Mouse (Mus musculus): ENCODE measurements around the gene 9130230L23Rik. TPM values are rescaled to one million over a fixed set of nuclear protein-coding genes. Genes with fewer than 3 reads are reported as not detected.

The 9130230L23Rik gene
- total RNA-seq, 2 experiments from 2014 or later = not detected

- DNase-seq (ENCODE audit: low spot score in 2 of 2) = peak; percentile 77 to 81
These were observed 48.5 kb downstream of the 9130230L23Rik start for GRCm38 (mm10) chr5:65955343-65956143.

GRCm38 (mm10) chr5:65954130-65955080 is 49.7 kb downstream of the 9130230L23Rik start:
- DNase-seq (ENCODE audit: low spot score in 2 of 2) = no peak

DNA sequence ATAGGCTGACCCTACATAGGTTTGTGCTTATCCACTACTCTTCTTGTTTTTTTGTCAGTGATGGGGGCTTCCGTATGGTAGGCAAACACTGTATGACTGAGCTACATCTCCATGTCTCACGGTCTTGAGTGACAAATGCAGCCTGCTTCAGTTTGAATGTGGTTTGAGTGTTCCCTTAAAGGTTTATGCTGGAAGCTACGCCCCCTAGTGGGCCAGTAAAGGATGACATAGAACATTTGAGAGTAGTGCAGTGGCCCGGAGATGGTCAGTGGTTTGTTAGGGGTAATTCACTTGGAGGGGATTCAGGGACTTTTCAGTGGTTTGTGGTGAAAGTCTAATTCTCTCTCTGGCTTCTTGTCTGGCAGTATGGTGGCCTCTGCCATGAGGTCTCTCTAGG is 52.6 kb downstream of the 9130230L23Rik start:
- DNase-seq (ENCODE audit: low spot score in 2 of 2) = no peak

DNA sequence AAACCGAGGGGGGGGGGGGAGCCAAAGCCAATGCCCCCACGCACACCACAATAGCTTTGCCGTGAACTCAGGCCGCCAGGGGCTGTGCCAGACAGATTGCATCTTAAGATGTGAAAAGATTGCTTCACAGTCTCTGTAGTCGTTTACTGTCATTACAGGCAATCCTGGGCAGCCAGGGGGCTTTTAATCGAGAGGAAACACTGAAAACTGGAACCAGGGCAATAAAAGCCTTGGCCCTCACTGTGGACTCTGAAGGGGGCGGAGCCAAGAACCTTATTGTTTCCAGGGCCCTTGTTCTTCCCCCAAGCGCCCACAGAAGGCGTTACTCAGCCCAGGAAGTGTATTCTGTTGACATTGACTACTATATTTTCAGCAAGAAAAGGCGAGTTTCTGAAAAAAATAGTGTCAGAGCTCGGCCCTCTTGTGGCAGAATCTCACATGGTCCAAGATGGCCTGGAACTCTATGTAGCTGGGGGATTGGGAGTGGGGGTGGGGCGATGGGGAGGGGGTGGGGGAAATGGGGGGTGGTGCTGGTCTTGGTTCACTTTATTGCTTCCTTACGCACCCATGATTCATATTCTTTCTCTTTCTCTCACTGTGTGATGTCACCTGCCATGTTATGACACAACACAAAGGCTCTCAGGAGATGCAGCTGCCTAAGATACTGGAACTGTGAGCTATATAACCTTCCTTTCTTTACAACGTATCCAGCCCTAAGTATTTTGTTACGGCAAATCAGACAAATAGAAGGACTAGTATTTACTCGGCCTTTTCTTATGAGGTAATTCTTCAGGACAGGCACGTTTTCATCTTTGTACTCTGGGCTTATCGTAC is 53.2 kb downstream of the 9130230L23Rik start:
- no peak for DNase-seq (ENCODE audit: low spot score in 2 of 2)

GRCm38 (mm10) chr5:65950236-65950635 is 53.8 kb downstream of the 9130230L23Rik start:
- DNase-seq (ENCODE audit: low spot score in 2 of 2) = peak in 1 of 2 experiments; percentile 33

- no peak for DNase-seq (ENCODE audit: low spot score in 2 of 2)
These were observed 54.3 kb downstream of the 9130230L23Rik start for GRCm38 (mm10) chr5:65949822-65950221.

GRCm38 (mm10) chr5:65941145-65941544 is 62.9 kb downstream of the 9130230L23Rik start:
- DNase-seq (ENCODE audit: low spot score in 2 of 2) = no peak

DNA sequence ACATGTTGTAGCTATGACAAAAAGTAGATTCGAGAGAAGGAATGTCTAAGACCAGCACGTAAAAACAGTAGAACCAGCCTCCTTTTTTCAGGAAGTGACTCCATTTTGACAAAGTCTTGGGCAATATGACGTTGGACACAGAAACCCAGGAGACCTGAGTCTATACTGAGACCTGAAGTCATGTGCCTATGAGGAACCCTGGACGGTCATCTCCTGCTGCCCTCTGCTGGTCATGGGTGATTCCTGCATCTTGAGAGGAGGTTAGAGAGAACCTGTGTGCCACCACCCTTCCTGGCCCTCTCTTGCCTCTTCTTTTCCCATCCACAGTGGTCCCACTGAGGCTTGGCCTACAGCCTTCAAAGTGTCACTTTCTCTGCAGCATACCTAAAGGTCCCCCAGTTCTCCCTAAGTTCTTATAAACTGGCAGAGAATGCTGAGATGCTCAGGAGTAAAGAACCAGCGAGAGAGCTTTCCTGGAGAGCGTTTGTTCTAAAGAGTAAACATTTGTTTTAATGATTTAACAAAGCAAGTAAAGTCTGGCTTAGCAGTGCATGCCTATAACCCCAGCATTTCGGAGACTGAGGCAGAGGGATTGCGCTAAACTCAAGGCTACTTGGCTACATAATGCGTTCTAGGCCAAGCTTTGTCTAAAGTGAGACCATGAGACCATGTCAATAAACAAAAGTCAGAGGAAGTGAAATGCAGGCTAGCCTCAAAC is 65.9 kb downstream of the 9130230L23Rik start:
- DNase-seq (ENCODE audit: low spot score in 2 of 2) = peak; percentile 86 to 88

GRCm38 (mm10) chr5:65937011-65937726 is 66.9 kb downstream of the 9130230L23Rik start:
- no peak for DNase-seq (ENCODE audit: low spot score in 2 of 2)

DNA sequence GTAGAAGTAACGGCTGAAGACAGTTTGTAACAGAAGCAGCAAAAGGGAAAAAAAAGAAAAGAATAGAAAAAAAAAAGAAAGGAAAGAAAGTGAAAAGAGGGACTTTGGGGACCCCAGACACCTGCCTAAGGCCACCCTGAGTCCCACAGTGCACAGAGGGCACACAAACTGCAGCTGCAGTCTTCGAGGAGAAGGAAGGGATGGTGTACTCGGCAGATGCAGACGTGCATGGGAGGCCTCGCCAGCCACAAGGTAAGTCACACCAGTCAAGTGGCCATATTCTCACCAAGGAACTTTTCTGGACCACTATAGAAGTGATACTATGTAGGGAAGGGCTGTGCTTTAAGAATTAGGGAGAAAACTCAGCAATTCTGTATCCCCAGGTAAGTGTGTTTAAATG is 69.3 kb downstream of the 9130230L23Rik start, which contains the start of gene Chrna9:
Chrna9 (plus strand) TSS at position 139 of the 400 bp plus-strand sequence.
- no peak for DNase-seq (ENCODE audit: low spot score in 2 of 2)

DNA sequence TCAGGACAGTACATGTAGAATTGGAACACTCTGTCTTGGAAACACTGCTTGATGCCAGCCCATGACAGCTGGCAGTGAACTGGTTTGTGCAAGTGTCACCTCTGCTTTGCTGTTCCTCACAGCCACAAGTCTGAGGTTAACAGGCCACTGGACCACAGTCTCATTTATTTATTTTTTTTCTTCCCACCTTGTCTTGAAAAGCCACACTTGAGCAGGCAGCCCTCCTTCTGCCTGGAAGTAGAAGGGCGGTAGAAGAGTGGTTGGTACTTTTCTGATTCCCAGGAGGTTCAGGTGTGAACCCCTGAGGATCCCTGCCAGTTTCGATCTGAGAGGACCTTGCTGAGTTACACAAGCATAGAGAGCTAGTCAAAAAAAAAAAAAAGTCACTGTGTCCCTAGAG is 70.3 kb downstream of the 9130230L23Rik start:
- DNase-seq (ENCODE audit: low spot score in 2 of 2) = no peak

DNA sequence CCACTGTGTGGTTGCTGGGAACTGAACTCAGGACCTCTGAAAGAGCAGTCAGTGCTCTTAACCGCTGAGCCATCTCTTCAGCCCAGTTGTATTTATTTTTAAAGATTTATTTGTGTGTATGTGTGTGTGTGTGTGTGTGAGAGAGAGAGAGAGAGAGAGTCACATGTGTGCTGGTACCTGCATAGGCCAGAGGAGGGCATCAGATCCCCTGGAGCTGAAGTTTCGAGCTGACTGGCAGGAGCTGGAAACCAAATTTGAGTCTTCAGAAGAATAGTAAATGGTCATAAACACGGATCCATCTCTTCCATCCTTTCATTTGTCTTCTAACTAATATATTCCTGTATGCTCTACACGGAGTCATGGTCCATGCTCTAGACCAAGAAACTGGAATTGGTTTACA is 70.8 kb downstream of the 9130230L23Rik start:
- DNase-seq (ENCODE audit: low spot score in 2 of 2) = no peak

DNA sequence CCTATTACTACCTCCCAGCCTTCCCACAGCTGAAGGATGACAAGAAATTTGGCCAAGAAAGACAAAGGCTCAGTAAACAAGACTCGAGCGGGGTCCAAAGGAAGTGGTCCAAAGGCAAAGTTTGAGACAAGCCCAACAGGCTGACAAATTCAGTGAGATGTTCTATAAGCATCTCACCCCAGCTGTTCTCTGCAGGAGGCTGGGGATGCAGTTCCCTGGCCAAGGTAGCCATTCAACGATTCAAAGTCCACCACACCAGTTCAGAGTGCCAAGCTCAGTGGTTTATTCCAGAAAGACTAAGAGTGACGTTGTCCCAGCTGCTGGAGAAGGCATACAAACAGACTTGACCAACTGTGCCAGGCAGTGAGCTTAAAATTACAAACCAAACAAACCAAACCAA is 73.9 kb downstream of the 9130230L23Rik start:
- DNase-seq (ENCODE audit: low spot score in 2 of 2) = no peak

Small RNAs within 50 kb of the gene (microRNA-seq; reads per million reads assigned to microRNA genes)
- gene Gm25952 = 0 reads per million in 2 experiments

Other genes starting within 250 kb of the 9130230L23Rik start
- 10 to 100 TPM; 19.3 to 20.1 TPM for gene N4bp2, start 240.8 kb downstream of the 9130230L23Rik start, total RNA-seq (2021)
- 1 to 10 TPM; 1.1 to 1.2 TPM for gene Rhoh, start 143.1 kb downstream of the 9130230L23Rik start, total RNA-seq (2021)
- gene Chrna9, start 69.4 kb downstream of the 9130230L23Rik start, total RNA-seq (2021) = not detected
- 1 to 10 TPM in 1 of 2 experiments, under 1 TPM in 1; 0.71 to 3.8 TPM for gene Rbm47, start 168.8 kb upstream of the 9130230L23Rik start, total RNA-seq (2021)